Mouse (Mus musculus): ENCODE measurements around the gene Klhl3. TPM values are rescaled to one million over a fixed set of nuclear protein-coding genes. Genes with fewer than 3 reads are reported as not detected.

Gene Klhl3
- total and polyA plus RNA-seq, 2 experiments from 2014 or later = 12.2 to 12.6 TPM

GRCm38 (mm10) chr13:58129687-58130246 is 16.4 kb upstream of the Klhl3 start:
- 40% methylated on average over 4 of the region's 4 CpGs for WGBS
- H3K4me1 ChIP-seq (ENCODE audit: insufficient read depth) = peaks cover 21% of the 10 kb centered on the region
- H3K4me3 ChIP-seq (ENCODE audit: low read depth, low read length) = peak overlapping the region; percentile 100
- no peaks in the 10 kb centered on the region for H3K9me3 ChIP-seq (ENCODE audit: low read length)
- H3K4me2 ChIP-seq (ENCODE audit: low read depth) = peak overlapping the region; percentile 88
- H3K27ac ChIP-seq (ENCODE audit: low read depth, low read length) = peak overlapping the region; percentile 100
- peak overlapping the region; percentile 99 for H3K9ac ChIP-seq
- DNase-seq (no peak), ATAC-seq (no peak)
- H3K36me3 ChIP-seq (ENCODE audit: insufficient read depth) = no peaks in the 10 kb centered on the region
- no peak for TF ChIP-seq CTCF (IDR thresholded peaks at IDR 0.05; ENCODE audit: low read depth)
- H3K27me3 ChIP-seq (ENCODE audit: insufficient read depth, low read length) = no peaks in the 10 kb centered on the region

GRCm38 (mm10) chr13:58128768-58129671 is 15.6 kb upstream of the Klhl3 start:
- H3K27ac ChIP-seq (ENCODE audit: low read depth, low read length) = peak overlapping the region; percentile 100
- peaks cover 25% of the 10 kb centered on the region for H3K4me1 ChIP-seq (ENCODE audit: insufficient read depth)
- TF ChIP-seq CTCF (IDR thresholded peaks at IDR 0.05; ENCODE audit: low read depth) = no peak
- no peaks in the 10 kb centered on the region for H3K9me3 ChIP-seq (ENCODE audit: low read length)
- H3K4me3 ChIP-seq (ENCODE audit: low read depth, low read length) = peak overlapping the region; percentile 100
- ATAC-seq = peak; percentile 97
- peak overlapping the region; percentile 99 for H3K9ac ChIP-seq
- no peaks in the 10 kb centered on the region for H3K36me3 ChIP-seq (ENCODE audit: insufficient read depth)
- DNase-seq = peak; percentile 98
- H3K4me2 ChIP-seq (ENCODE audit: low read depth) = peak overlapping the region; percentile 88
- H3K27me3 ChIP-seq (ENCODE audit: insufficient read depth, low read length) = no peaks in the 10 kb centered on the region
- WGBS = under 1% methylated on average over 75 of the region's 83 CpGs

GRCm38 (mm10) chr13:58128396-58128767 is 15.0 kb upstream of the Klhl3 start, which contains the start of gene Hnrnpa0:
Gene Hnrnpa0, minus strand, starts transcription at chr13:58128556.
- 0% methylated on average over 38 of the region's 62 CpGs for WGBS
- ATAC-seq (peak; percentile 92), DNase-seq (peak; percentile 97)
- Histone ChIP-seq H3K4me2 (ENCODE audit: low read depth) (peak within 1 kb of the TSS; percentile 88), H3K9ac (peak within 1 kb of the TSS; percentile 99), H3K4me1 (ENCODE audit: insufficient read depth) (peaks cover 25% of the 10 kb centered on the region), H3K36me3 (ENCODE audit: insufficient read depth) (no peaks in the 10 kb centered on the region), H3K27ac (ENCODE audit: low read depth, low read length) (peak within 1 kb of the TSS; percentile 100), H3K27me3 (ENCODE audit: insufficient read depth, low read length) (no peaks in the 10 kb centered on the region), H3K4me3 (ENCODE audit: low read depth, low read length) (peak within 1 kb of the TSS; percentile 100), H3K9me3 (ENCODE audit: low read length) (no peaks in the 10 kb centered on the region)
- no peak for TF ChIP-seq CTCF (IDR thresholded peaks at IDR 0.05; ENCODE audit: low read depth)

GRCm38 (mm10) chr13:58127766-58128361 is 14.5 kb upstream of the Klhl3 start:
- ATAC-seq (peak; percentile 52), DNase-seq (peak; percentile 82)
- 2% methylated on average over 81 of the region's 81 CpGs for WGBS
- Histone ChIP-seq H3K4me2 (ENCODE audit: low read depth) (peak overlapping the region; percentile 63), H3K27me3 (ENCODE audit: insufficient read depth, low read length) (no peaks in the 10 kb centered on the region), H3K27ac (ENCODE audit: low read depth, low read length) (peak overlapping the region; percentile 100), H3K4me3 (ENCODE audit: low read depth, low read length) (peak overlapping the region; percentile 100), H3K4me1 (ENCODE audit: insufficient read depth) (peaks cover 25% of the 10 kb centered on the region), H3K9me3 (ENCODE audit: low read length) (no peaks in the 10 kb centered on the region), H3K36me3 (ENCODE audit: insufficient read depth) (no peaks in the 10 kb centered on the region), H3K9ac (peak overlapping the region; percentile 99)
- no peak for TF ChIP-seq CTCF (IDR thresholded peaks at IDR 0.05; ENCODE audit: low read depth)

GRCm38 (mm10) chr13:58126862-58127765 is 13.7 kb upstream of the Klhl3 start:
- Histone ChIP-seq H3K27ac (ENCODE audit: low read depth, low read length) (peak overlapping the region; percentile 100), H3K4me2 (ENCODE audit: low read depth) (peak overlapping the region; percentile 63), H3K4me1 (ENCODE audit: insufficient read depth) (peaks cover 25% of the 10 kb centered on the region), H3K36me3 (ENCODE audit: insufficient read depth) (no peaks in the 10 kb centered on the region), H3K9ac (peak overlapping the region; percentile 99), H3K9me3 (ENCODE audit: low read length) (no peaks in the 10 kb centered on the region), H3K27me3 (ENCODE audit: insufficient read depth, low read length) (no peaks in the 10 kb centered on the region), H3K4me3 (ENCODE audit: low read depth, low read length) (peak overlapping the region; percentile 100)
- ATAC-seq (no peak), DNase-seq (no peak)
- no peak for TF ChIP-seq CTCF (IDR thresholded peaks at IDR 0.05; ENCODE audit: low read depth)
- 3% methylated on average over 73 of the region's 92 CpGs for WGBS

- H3K4me1 ChIP-seq (ENCODE audit: insufficient read depth) = peaks cover 25% of the 10 kb centered on the region
- DNase-seq = peak; percentile 76
- WGBS = 29% methylated on average over 7 of the region's 7 CpGs
- H3K27me3 ChIP-seq (ENCODE audit: insufficient read depth, low read length) = no peaks in the 10 kb centered on the region
- no peaks in the 10 kb centered on the region for H3K9me3 ChIP-seq (ENCODE audit: low read length)
- peak overlapping the region; percentile 63 for H3K4me2 ChIP-seq (ENCODE audit: low read depth)
- peak overlapping the region; percentile 31 for H3K4me3 ChIP-seq (ENCODE audit: low read depth, low read length)
- no peaks in the 10 kb centered on the region for H3K36me3 ChIP-seq (ENCODE audit: insufficient read depth)
- ATAC-seq = no peak
- no peak overlapping the region for H3K9ac ChIP-seq
- no peak overlapping the region for H3K27ac ChIP-seq (ENCODE audit: low read depth, low read length)
- peak; percentile 84 for TF ChIP-seq CTCF (IDR thresholded peaks at IDR 0.05; ENCODE audit: low read depth)
Measured at GRCm38 (mm10) chr13:58126126-58126525, 12.7 kb upstream of the Klhl3 start.
